Mouse (Mus musculus): ENCODE data around the gene Zfp385a. TPM values are rescaled to one million over a fixed set of nuclear protein-coding genes. Genes with fewer than 3 reads are reported as not detected.

Gene Zfp385a
- total and polyA plus RNA-seq, 3 experiments = 4.4 to 54.0 TPM; not detected in 1

DNA sequence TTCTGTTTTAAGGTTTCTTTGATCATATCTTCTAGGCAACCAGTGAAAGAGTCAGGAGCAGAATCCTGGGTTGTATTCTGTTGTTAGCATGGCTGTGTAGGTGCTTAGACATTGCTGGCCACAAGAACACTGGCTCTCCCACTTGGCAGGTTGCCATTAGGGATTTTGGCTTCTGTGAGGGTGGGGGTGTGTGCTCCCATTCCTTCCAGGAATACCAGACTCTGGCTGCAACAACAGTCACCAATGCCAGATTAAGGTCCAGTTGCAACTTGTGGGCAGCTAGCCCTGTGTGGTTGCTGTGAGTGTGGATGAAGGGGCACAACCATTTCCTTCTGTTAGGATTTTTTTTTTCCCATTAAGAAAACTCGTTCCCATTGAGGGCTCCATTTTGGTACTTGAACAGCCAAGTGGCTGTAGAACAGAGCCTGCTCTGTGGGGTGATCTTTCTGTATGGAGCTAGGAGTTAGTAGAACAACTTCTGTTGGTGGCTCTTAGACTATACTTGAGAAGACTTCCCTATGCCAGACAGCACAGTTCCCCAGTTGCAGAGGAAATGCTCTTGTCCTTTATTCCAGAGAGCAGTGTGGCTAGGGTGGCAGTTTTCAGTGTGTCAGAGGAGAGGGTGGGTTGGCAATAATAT lies 54.0 kb downstream of the Zfp385a start:
- H3K27me3 ChIP-seq (ENCODE audit: control insufficient read depth in 1 of 2, insufficient read depth in 2 of 2, low read length in 2 of 2) = no peaks in the 10 kb centered on the region
- no peak overlapping the region for H3K4me3 ChIP-seq (ENCODE audit: control insufficient read depth in 1 of 2, insufficient read depth in 1 of 2, low read depth in 2 of 2, low read length in 2 of 2)
- TF ChIP-seq CHD1 (IDR thresholded peaks at IDR 0.05; ENCODE audit: low read depth, low read length) (no peak), TAL1 (IDR thresholded peaks at IDR 0.05; ENCODE audit: low read length) (no peak), ZC3H11A (IDR thresholded peaks at IDR 0.05; ENCODE audit: low read depth, low read length) (no peak), MAFK (IDR thresholded peaks at IDR 0.05; ENCODE audit: borderline replicate concordance, low read depth, low read length) (no peak), MAZ (IDR thresholded peaks at IDR 0.05; ENCODE audit: low read depth, low read length) (no peak), JUND (IDR thresholded peaks at IDR 0.05; ENCODE audit: low read depth, low read length) (no peak), MEF2A (IDR thresholded peaks at IDR 0.05; ENCODE audit: extremely low read depth, insufficient replicate concordance, low read depth, low read length, poor library complexity, severe bottlenecking) (no peak)
- peaks cover 0 to 8% of the 10 kb centered on the region in 2 experiments; a peak in 2 of 4 replicates for H3K36me3 ChIP-seq (ENCODE audit: control insufficient read depth in 1 of 2, insufficient read depth in 2 of 2, low read length in 2 of 2)
- no peaks in the 10 kb centered on the region for H3K9me3 ChIP-seq (replicated peaks; ENCODE audit: insufficient read depth, low read length)
- peaks cover 2% of the 10 kb centered on the region; the same call in 1 of the 2 replicates for H3K79me2 ChIP-seq (ENCODE audit: control insufficient read depth, insufficient read depth, low read length, poor library complexity)
- H3K4me1 ChIP-seq (ENCODE audit: control insufficient read depth in 1 of 2, insufficient read depth in 2 of 2, low read length in 2 of 2) = peaks cover 0 to 4% of the 10 kb centered on the region in 2 experiments; a peak in 2 of 4 replicates
- H3K27ac ChIP-seq (ENCODE audit: control insufficient read depth, low read depth, low read length) = no peak overlapping the region
- no peak overlapping the region for H3K9ac ChIP-seq (ENCODE audit: control insufficient read depth, low read depth, low read length, poor library complexity, severe bottlenecking)
- DNase-seq (ENCODE audit: low read depth, low spot score) = no peak

GRCm38 (mm10) chr15:103284647-103285046 lies 55.2 kb downstream of the Zfp385a start:
- DNase-seq (ENCODE audit: low read depth, low spot score) = no peak
- Histone ChIP-seq H3K79me2 (ENCODE audit: control insufficient read depth, insufficient read depth, low read length, poor library complexity) (peaks cover 5% of the 10 kb centered on the region), H3K9ac (ENCODE audit: control insufficient read depth, low read depth, low read length, poor library complexity, severe bottlenecking) (no peak overlapping the region), H3K27ac (ENCODE audit: control insufficient read depth, low read depth, low read length) (no peak overlapping the region), H3K4me1 (ENCODE audit: control insufficient read depth in 1 of 2, insufficient read depth in 2 of 2, low read length in 2 of 2) (peaks cover 2 to 8% of the 10 kb centered on the region in 2 experiments; a peak in 3 of 4 replicates), H3K4me3 (ENCODE audit: control insufficient read depth in 1 of 2, insufficient read depth in 1 of 2, low read depth in 2 of 2, low read length in 2 of 2) (no peak overlapping the region), H3K36me3 (ENCODE audit: control insufficient read depth in 1 of 2, insufficient read depth in 2 of 2, low read length in 2 of 2) (peaks cover 0 to 13% of the 10 kb centered on the region in 2 experiments; a peak in 2 of 4 replicates), H3K9me3 (replicated peaks; ENCODE audit: insufficient read depth, low read length) (no peaks in the 10 kb centered on the region), H3K27me3 (ENCODE audit: control insufficient read depth in 1 of 2, insufficient read depth in 2 of 2, low read length in 2 of 2) (no peaks in the 10 kb centered on the region)
- TF ChIP-seq MXI1 (IDR thresholded peaks at IDR 0.05; ENCODE audit: low read depth, low read length) (no peak), HCFC1 (IDR thresholded peaks at IDR 0.05; ENCODE audit: low read depth, low read length) (no peak), BHLHE40 (IDR thresholded peaks at IDR 0.05; ENCODE audit: borderline replicate concordance, low read depth, low read length) (no peak), GATA1 (IDR thresholded peaks at IDR 0.05; ENCODE audit: low read depth, low read length) (no peak), SMC3 (IDR thresholded peaks at IDR 0.05; ENCODE audit: low read depth, low read length) (no peak), POLR2A (IDR thresholded peaks at IDR 0.05; ENCODE audit: control insufficient read depth in 1 of 2, insufficient read depth in 1 of 2, low read depth in 1 of 2, low read length in 2 of 2, poor library complexity in 1 of 2) (no peak), NELFE (IDR thresholded peaks at IDR 0.05; ENCODE audit: low read depth, low read length) (no peak), MAX (IDR thresholded peaks at IDR 0.05; ENCODE audit: low read length) (no peak), JUND (IDR thresholded peaks at IDR 0.05; ENCODE audit: low read depth, low read length) (no peak), CHD1 (IDR thresholded peaks at IDR 0.05; ENCODE audit: low read depth, low read length) (no peak), CTCF (IDR thresholded peaks at IDR 0.05 in 2 of 3, conservative IDR thresholded peaks at IDR 0.05 in 1 of 3; ENCODE audit: control insufficient read depth in 1 of 3, insufficient read depth in 1 of 3, low read depth in 2 of 3, low read length in 3 of 3, poor library complexity in 1 of 3, severe bottlenecking in 1 of 3) (no peak)

Measured in MEL (cell line).